Comparison of ENCODE assay signal across 19 mouse cellular contexts in genomic region chr17:31540101-31540500, GRCm38 (mm10). TPM values are rescaled to one million over a fixed set of nuclear protein-coding genes. Genes with fewer than 3 reads are reported as not detected.
A peak's percentile ranks its signal among the peaks of the same experiment; 100 is the strongest.
DNase-seq lines count a peak whose midpoint lies in the region; ATAC-seq and TF ChIP-seq lines count a peak whose summit lies in the region.
"Had no signal": no experiment of that assay in that cellular context is flagged by ENCODE, and none has a peak within 500 bp of the region (broad histone marks: within the 10 kb centered on the region; RNA-seq: fewer than 3 reads in every experiment).

No protein-coding gene starts in this region.

- no peak for DNase-seq in hindbrain, postnatal 0 days (ENCODE audit: low spot score)
- DNase-seq in neural tube, embryonic 10.5 days (ENCODE audit: extremely low spot score, low spot score): no peak
- DNase-seq in limb, embryonic 14.5 days (ENCODE audit: low spot score): no peak
- DNase-seq in thymus, postnatal 10 days (ENCODE audit: low spot score in 2 of 2): no peak
- DNase-seq: adrenal gland, adult 8-10 months; B cell, adult 2 months; cerebellum, adult 9-10 months; gastrocnemius, postnatal 10 days; kidney, adult 8-10 months; kidney, postnatal 25 days; right cerebral cortex, adult 18-20 months had no signal

- H3K9me3 ChIP-seq in hindbrain, embryonic 12.5 days (replicated peaks): no peaks in the 10 kb centered on the region
- H3K9me3 ChIP-seq in hindbrain, postnatal 0 days (ENCODE audit: low read length): no peaks in the 10 kb centered on the region
- no peaks in the 10 kb centered on the region for H3K9me3 ChIP-seq in neural tube, embryonic 12.5 days
- H3K9me3 ChIP-seq in limb, embryonic 14.5 days (ENCODE audit: control insufficient read depth, low read length): no peaks in the 10 kb centered on the region
- no peaks in the 10 kb centered on the region for H3K9me3 ChIP-seq in kidney, embryonic 15.5 days (replicated peaks)
- H3K9me3 ChIP-seq: heart, embryonic 13.5 days; liver, embryonic 15.5 days; midbrain, embryonic 12.5 days had no signal

- no peak for TF ChIP-seq POLR2A in limb, embryonic 14.5 days (IDR thresholded peaks at IDR 0.05; ENCODE audit: borderline replicate concordance, extremely low read depth, insufficient read depth, insufficient read length)

- peaks cover 34% of the 10 kb centered on the region for H3K4me1 ChIP-seq in hindbrain, embryonic 12.5 days
- peaks cover 9% of the 10 kb centered on the region; the same call in 1 of the 2 replicates for H3K4me1 ChIP-seq in hindbrain, postnatal 0 days (ENCODE audit: insufficient read depth, low read length)
- H3K4me1 ChIP-seq in neural tube, embryonic 12.5 days: peaks cover 26% of the 10 kb centered on the region
- peaks cover 26% of the 10 kb centered on the region for H3K4me1 ChIP-seq in limb, embryonic 14.5 days (ENCODE audit: control insufficient read depth, insufficient read depth, low read length)
- peaks cover 25% of the 10 kb centered on the region for H3K4me1 ChIP-seq in kidney, embryonic 15.5 days

- no peaks in the 10 kb centered on the region for H3K27me3 ChIP-seq in hindbrain, embryonic 12.5 days
- no peaks in the 10 kb centered on the region for H3K27me3 ChIP-seq in hindbrain, postnatal 0 days (ENCODE audit: insufficient read depth, low read length)
- H3K27me3 ChIP-seq in neural tube, embryonic 12.5 days (replicated peaks): no peaks in the 10 kb centered on the region
- no peaks in the 10 kb centered on the region for H3K27me3 ChIP-seq in limb, embryonic 14.5 days (ENCODE audit: control insufficient read depth, insufficient read depth, low read length)
- no peaks in the 10 kb centered on the region for H3K27me3 ChIP-seq in kidney, embryonic 15.5 days
- H3K27me3 ChIP-seq: heart, embryonic 13.5 days; liver, embryonic 15.5 days; midbrain, embryonic 12.5 days had no signal

- H3K9ac ChIP-seq in hindbrain, embryonic 12.5 days: no peak overlapping the region
- no peak overlapping the region for H3K9ac ChIP-seq in hindbrain, postnatal 0 days (replicated peaks; ENCODE audit: low read length)
- H3K9ac ChIP-seq in neural tube, embryonic 12.5 days: no peak overlapping the region
- H3K9ac ChIP-seq in limb, embryonic 14.5 days (ENCODE audit: low read depth, low read length, severe bottlenecking): no peak overlapping the region
- H3K9ac ChIP-seq in kidney, embryonic 15.5 days: no peak overlapping the region
- H3K9ac ChIP-seq: heart, embryonic 13.5 days; liver, embryonic 15.5 days; midbrain, embryonic 12.5 days had no signal

- no peak for TF ChIP-seq CTCF in hindbrain, postnatal 0 days (IDR thresholded peaks at IDR 0.05; ENCODE audit: low read depth)

- no peak for ATAC-seq in hindbrain, embryonic 12.5 days (ENCODE audit: low FRiP score)
- ATAC-seq in hindbrain, postnatal 0 days: no peak
- no peak for ATAC-seq in neural tube, embryonic 12.5 days (ENCODE audit: low FRiP score, low read depth)
- no peak for ATAC-seq in limb, embryonic 14.5 days (ENCODE audit: low FRiP score, low read depth)
- no peak for ATAC-seq in cerebellum, adult (ENCODE audit: insufficient number of reproducible peaks, low FRiP score, low TSS enrichment)
- no peak for ATAC-seq in kidney, embryonic 15.5 days (replicated peaks; ENCODE audit: low FRiP score)

- peak overlapping the region; percentile 76; the same call in 1 of the 2 replicates for H3K27ac ChIP-seq in hindbrain, embryonic 12.5 days
- no peak overlapping the region for H3K27ac ChIP-seq in hindbrain, postnatal 0 days
- H3K27ac ChIP-seq in neural tube, embryonic 12.5 days: peak overlapping the region; percentile 46; the same call in 1 of the 2 replicates
- peak overlapping the region; percentile 63 for H3K27ac ChIP-seq in limb, embryonic 14.5 days (replicated peaks; ENCODE audit: low read depth, low read length)
- H3K27ac ChIP-seq in kidney, embryonic 15.5 days: no peak overlapping the region
- H3K27ac ChIP-seq: heart, embryonic 13.5 days; liver, embryonic 15.5 days; midbrain, embryonic 12.5 days; stomach, postnatal 0 days had no signal

- H3K4me3 ChIP-seq in hindbrain, embryonic 12.5 days: no peak overlapping the region
- H3K4me3 ChIP-seq in hindbrain, postnatal 0 days (ENCODE audit: low read length): no peak overlapping the region
- H3K4me3 ChIP-seq in neural tube, embryonic 12.5 days: no peak overlapping the region
- no peak overlapping the region for H3K4me3 ChIP-seq in limb, embryonic 14.5 days (replicated peaks; ENCODE audit: low read length)
- no peak overlapping the region for H3K4me3 ChIP-seq in kidney, embryonic 15.5 days (replicated peaks)
- H3K4me3 ChIP-seq: heart, embryonic 13.5 days; liver, embryonic 15.5 days; midbrain, embryonic 12.5 days had no signal

- no peak overlapping the region for H3K4me2 ChIP-seq in hindbrain, embryonic 12.5 days (replicated peaks)
- H3K4me2 ChIP-seq in hindbrain, postnatal 0 days (ENCODE audit: low read depth, low read length): no peak overlapping the region
- H3K4me2 ChIP-seq in neural tube, embryonic 12.5 days (replicated peaks): no peak overlapping the region
- no peak overlapping the region for H3K4me2 ChIP-seq in limb, embryonic 14.5 days (replicated peaks; ENCODE audit: low read depth, low read length, severe bottlenecking)
- no peak overlapping the region for H3K4me2 ChIP-seq in kidney, embryonic 15.5 days
- H3K4me2 ChIP-seq: heart, embryonic 13.5 days; liver, embryonic 15.5 days; midbrain, embryonic 12.5 days had no signal

- H3K36me3 ChIP-seq in hindbrain, embryonic 12.5 days: no peaks in the 10 kb centered on the region
- H3K36me3 ChIP-seq in hindbrain, postnatal 0 days (ENCODE audit: insufficient read depth, low read length): no peaks in the 10 kb centered on the region
- no peaks in the 10 kb centered on the region for H3K36me3 ChIP-seq in neural tube, embryonic 12.5 days
- H3K36me3 ChIP-seq in limb, embryonic 14.5 days (ENCODE audit: control insufficient read depth, insufficient read depth, low read length): no peaks in the 10 kb centered on the region
- H3K36me3 ChIP-seq in kidney, embryonic 15.5 days: no peaks in the 10 kb centered on the region
- H3K36me3 ChIP-seq: heart, embryonic 13.5 days; liver, embryonic 15.5 days; midbrain, embryonic 12.5 days had no signal

- 63% methylated on average over 3 of the region's 3 CpGs for WGBS in hindbrain, embryonic 12.5 days
- WGBS in hindbrain, postnatal 0 days: 56% methylated on average over 3 of the region's 3 CpGs
- WGBS in neural tube, embryonic 12.5 days: 63% methylated on average over 3 of the region's 3 CpGs
- WGBS in limb, embryonic 14.5 days: 61% methylated on average over 3 of the region's 3 CpGs
- WGBS in kidney, embryonic 15.5 days: 57% methylated on average over 3 of the region's 3 CpGs

RNA-seq across cellular contexts. Expression of gene Ndufv3, which starts 20.2 kb away (rescaled TPM):
- 230 and 273 TPM in 2 replicates for polyA plus RNA-seq in hindbrain, embryonic 12.5 days (2016; fragmentation: Nextera tagmentation; extraction: Ambion mirVana)
- 226 and 267 TPM in 2 replicates for total RNA-seq in hindbrain, postnatal 0 days (2014; rRNA removed)
- 562 and 575 TPM in 2 replicates for polyA plus RNA-seq in hindbrain, postnatal 0 days (2015; fragmentation: Nextera tagmentation; extraction: Ambion mirVana)
- polyA plus RNA-seq in neural tube, embryonic 12.5 days (2016; fragmentation: Nextera tagmentation; extraction: Ambion mirVana): 314 and 332 TPM in 2 replicates
- 86.4 and 103 TPM in 2 replicates for polyA plus RNA-seq in limb, embryonic 14.5 days (2012; rRNA removed)
- polyA plus RNA-seq in limb, embryonic 14.5 days (2014; fragmentation: Nextera tagmentation; extraction: Ambion mirVana): 277 and 285 TPM in 2 replicates
- 261 TPM in 2 replicates for polyA plus RNA-seq in kidney, embryonic 15.5 days (2015; fragmentation: Nextera tagmentation; extraction: Ambion mirVana)

RNA-seq across cellular contexts. Expression of gene Wdr4, which starts 20.3 kb away (rescaled TPM):
- 36.2 and 39.0 TPM in 2 replicates for polyA plus RNA-seq in hindbrain, embryonic 12.5 days (2016; fragmentation: Nextera tagmentation; extraction: Ambion mirVana)
- total RNA-seq in hindbrain, postnatal 0 days (2014; rRNA removed): 50.9 and 56.5 TPM in 2 replicates
- polyA plus RNA-seq in hindbrain, postnatal 0 days (2015; fragmentation: Nextera tagmentation; extraction: Ambion mirVana): 26.3 and 26.8 TPM in 2 replicates
- polyA plus RNA-seq in neural tube, embryonic 12.5 days (2016; fragmentation: Nextera tagmentation; extraction: Ambion mirVana): 36.4 and 38.4 TPM in 2 replicates
- polyA plus RNA-seq in limb, embryonic 14.5 days (2012; rRNA removed): 45.0 and 52.6 TPM in 2 replicates
- polyA plus RNA-seq in limb, embryonic 14.5 days (2014; fragmentation: Nextera tagmentation; extraction: Ambion mirVana): 29.6 and 31.5 TPM in 2 replicates
- polyA plus RNA-seq in kidney, embryonic 15.5 days (2015; fragmentation: Nextera tagmentation; extraction: Ambion mirVana): 46.5 and 49.6 TPM in 2 replicates

RNA-seq across cellular contexts. Expression of gene Pknox1, which starts 24.4 kb away (rescaled TPM):
- polyA plus RNA-seq in hindbrain, embryonic 12.5 days (2016; fragmentation: Nextera tagmentation; extraction: Ambion mirVana): 39.8 and 40.2 TPM in 2 replicates
- total RNA-seq in hindbrain, postnatal 0 days (2014; rRNA removed): 31.2 and 36.7 TPM in 2 replicates
- polyA plus RNA-seq in hindbrain, postnatal 0 days (2015; fragmentation: Nextera tagmentation; extraction: Ambion mirVana): 25.0 and 25.1 TPM in 2 replicates
- 42.3 and 45.2 TPM in 2 replicates for polyA plus RNA-seq in neural tube, embryonic 12.5 days (2016; fragmentation: Nextera tagmentation; extraction: Ambion mirVana)
- polyA plus RNA-seq in limb, embryonic 14.5 days (2012; rRNA removed): 30.1 and 34.6 TPM in 2 replicates
- polyA plus RNA-seq in limb, embryonic 14.5 days (2014; fragmentation: Nextera tagmentation; extraction: Ambion mirVana): 35.8 and 39.4 TPM in 2 replicates
- polyA plus RNA-seq in kidney, embryonic 15.5 days (2015; fragmentation: Nextera tagmentation; extraction: Ambion mirVana): 36.7 and 40.5 TPM in 2 replicates

Comparison
In these comparisons a context has a peak if more than half of its experiments do, and no peak if none do; other contexts are left out.
1. H3K27ac ChIP-seq: peak in hindbrain, embryonic 12.5 days (single experiment), neural tube, embryonic 12.5 days (single experiment) and limb, embryonic 14.5 days (single experiment); none in hindbrain, postnatal 0 days (single experiment) and kidney, embryonic 15.5 days (single experiment).